Mouse (Mus musculus): ENCODE measurements around the gene Hgf.

DNA sequence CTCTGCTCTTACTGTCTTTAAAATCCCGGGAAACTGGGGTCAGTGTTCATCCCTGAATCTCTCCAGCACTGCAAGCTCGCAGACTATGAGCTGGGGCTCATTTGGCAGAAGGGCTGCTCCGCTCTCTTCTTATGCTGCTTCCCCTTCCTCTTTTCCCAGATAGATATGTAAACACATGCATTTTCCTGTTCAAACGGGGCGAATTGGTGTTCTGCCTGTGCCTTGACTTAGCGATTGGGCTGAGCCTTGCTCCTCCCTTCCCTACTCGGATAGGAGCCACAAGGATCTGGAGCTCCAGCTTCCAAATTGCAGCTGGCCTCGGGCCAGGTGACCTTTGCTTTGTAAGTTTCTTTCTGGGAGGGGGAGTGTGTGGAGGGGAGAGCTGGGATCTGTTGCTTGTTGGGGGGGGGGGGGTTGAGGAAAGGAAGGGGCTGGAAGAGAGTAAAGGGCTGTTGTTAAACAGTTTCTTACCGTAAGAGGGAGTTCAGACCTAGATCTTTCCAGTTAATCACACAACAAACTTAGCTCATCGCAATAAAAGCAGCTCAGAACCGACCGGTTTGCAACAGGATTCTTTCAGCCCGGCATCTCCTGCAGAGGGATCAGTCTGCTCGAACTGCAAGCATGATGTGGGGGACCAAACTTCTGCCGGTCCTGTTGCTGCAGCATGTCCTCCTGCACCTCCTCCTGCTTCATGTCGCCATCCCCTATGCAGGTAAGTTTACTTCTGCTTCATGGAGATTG, at the start of gene Hgf:
- TF ChIP-seq CTCF (IDR thresholded peaks at IDR 0.05; ENCODE audit: borderline replicate concordance, control insufficient read depth, extremely low read depth, insufficient read depth, low read length, poor library complexity): no peak
- TF ChIP-seq POLR2A (IDR thresholded peaks at IDR 0.05; ENCODE audit: control insufficient read depth, extremely low read depth, insufficient read depth, low read length, poor library complexity): no peak
